Mouse (Mus musculus) megakaryocyte, embryonic 14.5 days (primary cell): ENCODE data around the gene Pard6b.

ENCODE experiments used
- FLI1 ChIP-seq: IDR thresholded peaks from 2 replicates; pipeline ENCODE4 v1.6.1; 2012; ENCODE audit warnings: low read length, inconsistent platforms, mixed read lengths
- GATA1 ChIP-seq: IDR thresholded peaks from 3 replicates; pipeline ENCODE4 v1.6.1; 2012; ENCODE audit warnings: mixed read lengths, low read length, inconsistent platforms, borderline replicate concordance

- TF ChIP-seq GATA1 = no peak
- TF ChIP-seq FLI1 = no peak
Measured at GRCm38 (mm10) chr2:168143794-168144193, 63.0 kb downstream of the Pard6b start.
